Mouse (Mus musculus): ENCODE measurements around the gene Angptl6.
"Not testable (repeated sequence)": the region's sequence is repeated elsewhere in the genome, so short reads cannot be mapped to it uniquely, and the experiment has no call there.

The Angptl6 gene

GRCm38 (mm10) chr9:20835431-20835954, 44.0 kb downstream of the Angptl6 start:
- DNase-seq, result not testable (repeated sequence)

GRCm38 (mm10) chr9:20834881-20835280, 44.6 kb downstream of the Angptl6 start:
- DNase-seq, result no peak

GRCm38 (mm10) chr9:20830901-20831643, 48.5 kb downstream of the Angptl6 start:
- peak; percentile 94 for DNase-seq

- DNase-seq, result no peak
Observed at GRCm38 (mm10) chr9:20828127-20828526, 51.4 kb downstream of the Angptl6 start.

GRCm38 (mm10) chr9:20825781-20826180, 53.7 kb downstream of the Angptl6 start:
- DNase-seq, result no peak
